Mouse (Mus musculus) spleen, adult 12 weeks (tissue): ENCODE measurements around the gene Togaram2.

ENCODE experiments used
- DNase-seq: peaks from one replicate; pipeline ENCODE4 v3.0.0; 2022; ENCODE audit warnings: low spot score

The Togaram2 gene

DNA sequence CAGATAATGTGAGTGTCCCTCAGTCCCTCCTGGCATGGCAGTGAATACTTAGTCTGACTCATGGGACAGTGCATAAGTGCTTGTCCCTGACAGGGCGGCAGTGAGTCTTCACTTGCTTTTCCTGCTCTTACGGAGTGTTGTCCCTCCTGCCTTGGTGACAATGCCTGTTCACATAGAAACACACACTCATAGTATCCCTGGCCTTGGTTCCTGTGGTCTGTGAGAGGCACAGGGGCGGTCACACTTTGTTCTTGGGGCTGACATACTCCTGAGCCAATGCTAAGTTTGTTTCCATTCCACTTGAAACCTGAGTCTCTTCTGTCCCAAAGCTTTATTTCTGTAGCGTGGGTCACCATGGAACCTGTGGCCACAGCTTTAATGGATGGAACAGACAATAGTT lies 9.3 kb downstream of the Togaram2 start:
- no peak for DNase-seq

DNA sequence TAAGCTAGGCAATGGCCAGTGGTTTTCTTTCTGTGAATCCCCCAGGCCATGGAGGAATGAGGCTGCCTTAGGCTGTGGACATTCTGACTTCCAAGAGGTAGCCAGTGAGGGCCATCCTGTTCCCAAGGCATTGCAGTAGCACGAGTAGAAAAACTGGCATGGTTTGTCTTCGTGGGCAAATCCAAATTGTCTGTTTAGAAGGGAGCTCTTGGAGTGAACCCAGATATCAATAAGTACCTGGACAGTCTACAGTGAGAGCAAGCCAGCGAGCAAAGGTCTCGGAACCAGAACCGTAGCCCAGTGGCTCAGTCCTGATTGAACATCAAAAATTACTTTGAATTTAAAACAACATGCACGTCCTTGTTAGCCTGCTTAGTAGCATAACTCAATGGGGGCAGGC lies 10.2 kb downstream of the Togaram2 start:
- DNase-seq = no peak

DNA sequence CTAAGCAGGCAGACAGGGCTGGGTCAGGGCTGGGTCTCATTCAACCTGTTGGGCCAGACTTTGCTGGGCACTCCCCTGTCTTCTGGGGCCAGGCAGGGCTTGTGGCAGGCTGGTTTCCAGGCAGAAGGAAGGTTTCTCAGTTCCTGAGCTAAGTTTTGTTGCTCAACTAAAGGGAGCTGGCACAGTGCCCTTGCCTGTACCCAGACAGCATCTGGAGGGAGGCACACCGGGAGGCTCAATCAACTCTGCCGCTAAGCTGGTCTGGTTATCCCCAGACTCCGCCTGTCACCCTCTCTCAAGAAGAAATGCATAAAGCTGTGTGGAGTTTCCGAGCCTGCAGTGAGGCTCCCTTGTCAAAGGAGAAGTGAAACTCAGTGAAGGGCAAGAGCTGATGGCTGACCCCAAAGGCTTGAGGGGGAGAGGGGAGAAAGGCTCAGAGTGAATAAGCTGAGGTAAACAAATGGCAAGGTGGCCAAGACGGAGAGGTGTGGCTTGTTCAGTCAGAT lies 11.1 kb downstream of the Togaram2 start:
- peak; percentile 8 for DNase-seq

DNA sequence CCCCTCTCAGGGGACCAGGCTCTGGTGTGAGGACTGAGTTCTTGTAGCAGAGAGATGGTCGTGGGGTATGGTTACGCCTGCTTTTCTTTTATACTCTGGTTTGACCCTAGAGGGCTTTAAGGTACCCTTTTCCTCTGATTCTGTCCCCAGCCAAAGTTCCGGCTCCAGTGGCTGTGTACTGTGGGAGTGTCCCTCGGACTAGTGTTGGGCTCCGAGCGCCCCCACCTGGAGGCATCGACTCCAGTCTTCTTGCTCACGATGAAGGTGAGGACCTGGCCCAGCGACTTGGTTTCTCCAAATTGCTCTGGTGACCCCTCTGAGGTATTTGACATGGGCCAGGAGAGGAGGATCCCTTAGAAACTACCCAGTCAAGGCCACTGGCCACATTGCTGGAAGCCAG lies 14.4 kb downstream of the Togaram2 start:
- DNase-seq = no peak

DNA sequence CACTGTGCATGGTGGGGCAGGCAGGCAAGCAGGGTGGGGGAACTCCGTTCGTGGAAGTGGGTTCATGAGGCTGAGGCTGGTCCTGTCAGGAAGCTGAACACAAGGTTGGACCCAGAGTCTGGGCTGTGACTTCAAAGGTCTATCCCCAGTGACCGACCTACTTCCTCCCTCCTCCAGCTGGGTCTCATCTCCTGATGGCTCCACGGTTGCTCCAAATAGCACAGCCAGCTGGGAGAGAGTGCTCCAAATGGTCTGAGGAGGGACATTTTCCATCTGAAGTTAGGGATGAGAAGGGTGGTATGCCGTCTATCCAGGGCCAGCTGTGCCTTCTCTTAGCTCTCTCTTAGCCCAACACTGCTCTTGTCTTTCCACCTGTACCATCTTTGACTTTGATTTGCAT lies 16.8 kb downstream of the Togaram2 start:
- DNase-seq = no peak

DNA sequence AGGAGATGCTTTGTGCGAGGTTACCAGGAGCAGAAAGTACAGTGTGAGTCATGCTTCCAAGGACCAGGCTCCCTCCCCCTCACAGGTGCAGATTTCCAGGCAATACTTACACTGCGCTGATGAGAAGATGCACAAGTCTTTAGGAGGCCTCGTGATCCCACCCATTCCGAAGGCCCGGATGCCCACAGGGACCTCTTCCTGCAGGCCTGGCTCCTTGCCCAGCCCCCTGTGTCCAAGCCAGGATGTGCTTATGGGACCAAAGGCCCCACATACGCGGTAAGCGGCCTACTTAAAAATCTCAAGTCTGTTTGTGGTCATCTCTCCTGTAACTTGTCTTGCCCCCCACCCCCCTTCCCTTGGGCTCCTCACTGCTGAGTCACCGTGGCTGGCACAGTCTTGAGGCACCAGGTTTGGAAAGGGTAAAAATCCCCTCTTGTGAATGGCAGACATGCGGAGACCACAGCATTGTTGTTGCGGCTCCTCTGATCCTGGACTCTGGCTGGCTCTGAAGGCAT lies 18.4 kb downstream of the Togaram2 start:
- no peak for DNase-seq

DNA sequence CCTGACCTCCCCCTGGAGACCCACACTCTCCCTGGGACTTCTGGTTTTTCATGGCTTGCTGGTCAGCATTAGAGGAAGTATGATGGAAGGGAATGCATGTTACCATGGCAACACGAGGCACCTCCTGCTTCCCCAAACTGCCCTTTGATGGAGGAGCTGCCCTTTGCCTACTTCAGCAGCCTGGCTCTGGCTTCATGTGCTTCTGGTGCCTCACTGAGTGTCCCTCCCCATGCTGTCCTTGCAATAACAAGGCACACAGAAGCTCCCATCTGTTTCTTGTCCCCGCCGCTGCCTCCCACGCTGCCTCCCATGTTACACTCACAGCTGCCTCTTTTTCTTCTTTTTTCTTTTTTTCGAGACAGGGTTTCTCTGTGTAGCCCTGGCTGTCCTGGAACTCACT lies 20.3 kb downstream of the Togaram2 start:
- no peak for DNase-seq

DNA sequence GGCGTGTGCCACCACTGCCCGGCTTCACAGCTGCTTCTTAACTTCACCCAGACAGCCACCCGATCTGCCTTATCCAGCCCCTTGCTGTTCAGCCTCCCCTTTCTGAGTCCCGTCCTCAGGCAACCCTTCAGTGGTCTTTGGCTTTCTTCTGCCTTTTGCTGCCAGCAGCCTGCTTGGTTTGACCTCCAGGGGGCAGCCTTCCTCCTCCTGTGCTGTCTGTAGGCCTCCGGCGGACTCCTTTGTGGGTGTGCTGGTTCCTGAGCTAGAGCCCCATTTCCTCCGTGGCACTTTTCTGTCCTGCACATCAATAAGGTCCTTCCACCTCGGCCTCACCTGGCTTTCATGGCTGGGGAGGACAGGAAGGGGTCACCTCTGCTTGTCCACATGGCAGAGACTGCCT lies 20.7 kb downstream of the Togaram2 start:
- no peak for DNase-seq

DNA sequence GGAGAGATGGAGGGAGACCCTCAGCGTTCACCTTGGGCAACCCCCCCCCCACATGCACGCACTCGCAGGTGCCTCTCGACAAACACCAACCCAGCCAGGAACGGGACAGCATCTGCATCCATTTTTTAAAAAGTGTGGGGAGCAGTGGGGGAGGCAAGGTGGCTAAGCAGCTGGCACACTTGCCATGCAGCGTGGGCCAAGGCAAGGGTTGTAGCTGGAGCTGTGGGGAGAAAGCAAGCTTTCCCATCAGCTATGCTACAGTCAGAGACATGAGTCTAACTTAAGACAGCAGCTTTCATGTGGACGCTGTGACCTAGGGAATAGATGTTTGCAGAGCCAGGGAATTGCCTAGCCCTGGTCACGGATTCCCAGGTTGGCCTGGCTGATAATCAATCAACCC lies 22.1 kb downstream of the Togaram2 start:
- DNase-seq = no peak

DNA sequence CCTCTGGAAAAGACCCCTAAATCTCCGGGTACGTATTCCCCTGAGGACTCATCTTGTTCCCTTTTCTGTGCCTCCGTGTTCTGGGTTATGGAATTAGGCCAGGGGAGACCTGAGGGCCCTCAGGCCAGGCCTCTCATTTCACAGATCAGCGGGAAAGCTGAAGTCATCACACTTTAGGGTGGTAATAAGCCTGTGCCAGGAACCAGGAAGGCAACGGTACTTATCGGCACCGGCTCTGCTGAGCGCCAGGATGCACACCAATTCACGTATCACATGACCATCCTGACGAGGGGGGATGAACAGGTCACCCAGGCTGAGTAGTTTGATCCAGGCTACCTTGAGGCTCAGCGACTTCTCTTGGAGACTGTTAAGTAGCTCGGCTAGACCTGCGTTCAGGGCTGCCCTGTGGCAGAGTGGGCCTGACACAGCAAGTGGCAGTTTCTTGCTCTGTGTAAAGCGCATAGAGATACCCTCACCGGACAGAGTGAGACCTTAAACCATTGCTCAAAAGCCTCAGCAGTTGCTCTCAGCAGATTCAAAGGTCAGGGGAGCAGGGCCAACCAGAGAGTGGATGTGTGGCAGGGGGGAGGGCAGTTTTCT lies 22.8 kb downstream of the Togaram2 start:
- DNase-seq = no peak

DNA sequence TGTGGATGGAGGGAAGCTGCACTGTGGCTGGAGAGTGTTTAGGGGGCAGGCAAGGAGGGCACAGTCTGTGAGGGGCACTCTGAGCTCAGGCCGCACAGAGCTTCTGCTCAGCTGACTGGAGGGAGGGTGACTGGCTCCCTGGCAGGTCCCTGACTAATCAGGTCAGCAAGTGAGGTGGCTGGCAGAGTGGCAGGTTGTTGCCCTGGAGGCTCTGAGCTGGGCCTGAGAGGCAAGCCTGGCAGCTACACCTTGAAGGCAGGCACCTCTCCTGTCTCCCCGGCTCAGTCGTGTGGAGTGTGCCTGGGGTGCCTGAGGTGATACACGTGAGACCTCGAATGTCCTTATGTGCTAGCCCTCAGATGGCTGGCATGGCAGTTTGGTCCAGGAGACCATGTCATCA lies 23.3 kb downstream of the Togaram2 start:
- no peak for DNase-seq

DNA sequence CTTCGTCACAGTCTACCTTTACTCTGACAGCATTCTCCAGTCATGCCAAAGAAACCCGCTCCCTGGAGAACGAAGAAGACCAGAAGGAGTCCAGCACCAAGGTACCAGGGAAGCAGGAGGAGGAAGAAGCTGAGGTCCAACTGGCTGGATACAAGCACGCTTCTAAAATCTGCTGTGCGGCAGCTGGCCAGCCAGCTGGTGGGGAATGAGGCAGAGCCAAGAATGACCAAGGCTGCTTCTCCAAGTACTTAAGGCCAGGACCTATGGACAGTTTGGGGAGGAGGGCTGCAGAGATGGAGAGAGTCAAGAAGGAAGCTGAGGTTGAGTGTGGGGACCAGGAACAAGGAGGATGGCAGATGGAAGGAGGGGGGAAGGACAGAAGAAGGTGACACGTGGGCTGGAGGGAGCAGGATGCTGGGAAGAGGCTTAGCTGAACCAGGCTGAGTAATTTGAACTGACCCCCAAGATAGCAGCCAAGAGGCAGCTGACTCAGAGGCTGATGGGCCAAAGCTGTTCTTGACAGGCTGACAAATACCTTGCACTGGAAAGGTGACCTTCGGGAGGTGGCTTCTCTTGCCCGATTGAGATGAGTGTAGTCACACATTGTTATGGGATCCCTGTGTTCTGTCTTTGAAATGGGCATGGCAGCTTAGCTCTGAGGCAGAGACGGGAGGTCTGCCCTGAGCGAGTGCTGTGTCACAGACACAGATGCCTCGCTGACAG lies 25.0 kb downstream of the Togaram2 start:
- DNase-seq = no peak

DNA sequence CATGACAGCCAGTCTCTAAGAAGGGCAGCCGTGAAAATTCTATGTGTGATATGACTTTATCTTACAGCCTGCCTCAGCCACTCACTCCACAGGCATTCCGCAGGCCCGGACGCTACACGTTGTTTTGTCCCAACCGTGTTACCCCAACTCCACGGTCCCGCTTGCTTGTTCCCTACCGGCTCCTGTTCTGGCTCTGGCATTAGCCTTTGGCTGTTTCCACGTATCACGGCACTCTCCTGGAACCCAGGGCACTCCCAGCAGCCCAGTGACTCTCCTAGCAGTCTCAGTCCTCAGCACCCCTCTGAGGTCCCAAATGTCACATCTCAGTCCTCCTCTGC lies 25.5 kb downstream of the Togaram2 start:
- no peak for DNase-seq

DNA sequence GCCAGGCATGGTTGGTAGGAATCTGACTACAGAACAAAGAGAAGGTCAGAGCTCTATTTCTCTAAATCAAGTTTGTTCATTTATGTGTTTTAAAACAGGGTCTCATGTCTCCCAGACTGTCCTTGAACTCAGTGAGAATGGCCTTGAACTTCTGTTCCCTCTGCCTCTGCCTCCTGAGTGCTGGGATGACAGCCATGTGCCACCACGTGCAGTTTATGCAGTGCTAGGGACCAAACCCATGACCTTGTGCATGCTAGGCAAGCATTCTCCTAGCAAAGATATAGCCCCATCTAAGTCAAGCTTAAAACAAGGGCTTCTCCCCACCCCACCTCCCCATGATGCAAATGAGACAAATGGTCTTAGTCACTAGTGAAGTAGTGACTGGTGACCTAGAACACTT lies 32.1 kb downstream of the Togaram2 start:
- DNase-seq = no peak

DNA sequence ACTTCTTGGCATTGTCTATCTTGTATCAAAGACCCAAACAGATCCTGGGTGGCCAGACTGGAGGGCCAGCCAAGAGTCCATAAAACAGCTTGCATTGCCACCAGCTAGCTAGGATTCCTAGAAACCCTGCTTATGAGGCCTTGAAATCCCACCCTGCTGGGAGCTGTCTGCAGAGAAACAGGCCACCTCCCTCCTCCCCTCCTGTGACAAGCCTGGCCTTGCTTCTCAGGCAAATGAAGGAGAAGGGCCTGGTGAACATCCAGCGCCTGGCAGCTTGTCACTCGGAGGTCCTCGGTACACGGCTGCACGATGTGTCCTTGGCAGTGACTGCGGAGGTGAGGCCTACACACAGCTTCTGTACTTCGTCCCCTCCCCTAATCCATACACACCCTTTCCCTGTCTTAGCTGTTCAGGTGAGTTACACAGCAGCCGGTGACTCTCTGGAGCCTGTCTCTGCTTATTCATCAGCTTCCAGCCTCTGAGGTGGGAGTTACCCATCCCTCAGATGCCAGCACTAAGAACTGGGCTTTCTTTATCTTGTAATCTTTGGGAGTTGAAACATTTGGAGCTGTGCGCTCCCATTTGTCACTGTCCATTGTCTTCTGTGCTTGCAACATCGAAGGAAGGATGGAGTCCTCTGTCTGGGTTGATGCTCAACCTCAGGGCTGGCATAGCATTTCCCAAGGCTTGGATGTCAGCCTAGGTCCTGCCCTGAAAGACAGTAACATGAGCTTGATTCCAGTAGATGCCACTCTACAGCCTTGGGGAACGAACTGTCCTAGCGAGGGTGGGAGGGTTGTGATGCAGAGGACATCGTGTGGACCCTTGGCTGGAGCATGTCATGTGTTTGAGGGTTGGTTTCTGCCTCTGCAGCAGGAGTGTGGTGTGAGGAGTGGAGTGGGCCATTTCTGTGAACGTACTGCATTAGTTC lies 32.8 kb downstream of the Togaram2 start:
- no peak for DNase-seq

DNA sequence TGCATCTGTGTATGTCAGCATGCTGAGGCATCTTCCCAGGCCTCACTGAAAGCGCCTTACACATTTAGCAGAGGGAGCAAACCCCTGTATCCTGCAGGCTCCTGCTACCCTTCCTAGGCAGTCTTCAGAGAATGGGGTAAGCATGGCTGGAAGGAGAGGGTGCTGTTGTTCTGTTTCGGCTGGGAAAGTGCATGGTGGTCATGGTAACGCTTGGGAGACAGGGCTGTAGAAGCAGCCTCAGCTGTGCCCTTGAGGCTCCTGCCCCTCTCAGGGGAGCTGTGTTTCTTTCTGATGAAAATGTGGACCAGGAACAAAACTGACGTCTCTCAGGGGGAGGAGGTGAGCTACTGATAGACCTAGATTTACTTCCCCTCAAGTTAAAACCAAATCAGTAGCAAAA lies 34.7 kb downstream of the Togaram2 start:
- no peak for DNase-seq

DNA sequence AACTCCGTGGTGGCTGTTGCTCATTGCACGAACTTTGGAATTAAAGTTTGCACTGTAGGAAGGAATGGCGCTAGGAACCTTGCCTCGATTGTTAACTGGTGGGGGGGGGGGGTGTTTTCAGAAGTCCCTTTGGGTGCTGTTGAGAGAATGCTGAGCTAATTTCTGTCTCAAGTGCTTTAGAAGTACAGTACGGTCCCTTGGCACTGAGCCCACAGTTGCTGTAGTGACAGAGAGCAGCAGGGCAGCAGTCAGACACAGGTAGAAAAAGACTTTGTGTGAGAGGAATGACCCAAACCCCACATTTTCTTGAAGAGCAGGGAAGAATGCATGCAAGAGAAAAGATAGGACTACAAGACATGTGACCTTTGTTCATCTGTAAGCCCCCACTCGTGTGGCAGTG lies 39.2 kb downstream of the Togaram2 start:
- DNase-seq = no peak

DNA sequence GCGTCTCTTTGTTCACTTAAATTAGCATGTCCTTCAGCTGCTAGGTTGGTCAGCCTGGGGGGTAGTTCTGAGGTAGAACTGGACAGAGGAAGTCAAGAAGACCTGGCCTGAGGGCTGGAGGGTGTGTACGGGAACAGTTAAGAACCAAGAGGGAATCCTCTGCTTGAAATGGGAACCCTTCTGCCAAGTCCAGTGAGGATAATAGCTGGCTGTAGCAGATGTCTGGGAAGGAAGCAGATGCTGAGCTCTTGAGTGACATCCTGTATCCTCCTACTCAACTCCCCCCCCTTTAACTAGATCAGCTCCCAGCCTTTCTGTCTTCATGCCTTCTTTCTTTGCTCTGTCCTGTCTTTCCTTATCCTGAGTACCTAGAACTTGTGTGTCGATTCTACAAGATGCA lies 42.0 kb downstream of the Togaram2 start:
- no peak for DNase-seq

DNA sequence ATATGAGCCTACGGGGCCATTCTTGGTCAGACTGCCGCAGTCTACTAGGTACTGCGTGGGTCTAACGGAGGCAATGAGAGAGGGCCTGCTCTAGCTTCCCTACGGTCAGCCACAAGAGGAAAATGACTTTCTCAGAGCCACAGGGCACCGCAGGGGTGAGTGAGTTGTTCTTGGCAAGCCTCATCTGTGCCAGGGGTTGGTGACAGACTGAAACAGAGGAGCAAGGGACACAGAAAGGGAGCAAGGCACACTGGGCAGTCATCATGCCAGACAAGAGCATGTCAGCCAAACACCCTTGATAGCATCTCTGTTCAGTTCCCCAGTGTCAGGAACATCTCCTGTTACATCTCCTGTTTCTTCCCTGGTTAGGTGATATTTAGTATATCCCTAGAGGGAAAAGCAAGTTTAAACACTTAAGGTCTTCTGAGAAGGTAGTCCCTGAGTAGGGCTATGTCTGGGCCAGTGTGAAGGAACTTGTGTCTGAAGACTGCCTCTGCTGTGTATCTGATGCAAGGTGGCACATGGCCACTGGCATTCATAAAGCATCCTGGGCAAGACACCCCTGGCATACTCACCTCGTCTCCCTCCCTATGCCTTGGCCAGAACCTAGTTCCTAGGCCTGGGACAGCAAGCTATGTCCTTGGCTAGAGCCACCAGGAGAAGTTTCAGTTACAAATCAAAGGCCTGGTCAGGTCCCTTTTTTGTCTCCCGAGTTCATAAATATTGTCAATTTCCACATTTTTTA lies 45.0 kb downstream of the Togaram2 start:
- DNase-seq = no peak

DNA sequence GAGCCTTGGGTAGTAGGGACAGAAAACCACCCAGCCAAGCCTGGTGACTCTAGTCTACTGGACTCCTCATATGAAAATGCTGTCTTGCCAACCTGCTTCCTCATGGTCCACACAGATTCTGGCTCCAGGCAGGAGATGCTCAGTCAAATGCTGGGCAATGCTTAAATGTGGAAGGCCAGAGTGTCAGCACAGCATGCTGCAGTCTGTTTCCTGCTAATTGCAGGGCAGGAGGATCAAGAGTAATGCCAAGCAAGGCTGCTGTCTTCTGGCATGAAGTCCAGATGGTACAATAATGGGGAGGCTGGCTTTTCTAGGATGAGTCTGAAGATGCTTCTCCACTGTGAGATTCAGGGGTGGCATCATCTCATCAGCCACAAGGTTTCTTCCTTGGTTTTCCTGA lies 47.4 kb downstream of the Togaram2 start:
- no peak for DNase-seq

DNA sequence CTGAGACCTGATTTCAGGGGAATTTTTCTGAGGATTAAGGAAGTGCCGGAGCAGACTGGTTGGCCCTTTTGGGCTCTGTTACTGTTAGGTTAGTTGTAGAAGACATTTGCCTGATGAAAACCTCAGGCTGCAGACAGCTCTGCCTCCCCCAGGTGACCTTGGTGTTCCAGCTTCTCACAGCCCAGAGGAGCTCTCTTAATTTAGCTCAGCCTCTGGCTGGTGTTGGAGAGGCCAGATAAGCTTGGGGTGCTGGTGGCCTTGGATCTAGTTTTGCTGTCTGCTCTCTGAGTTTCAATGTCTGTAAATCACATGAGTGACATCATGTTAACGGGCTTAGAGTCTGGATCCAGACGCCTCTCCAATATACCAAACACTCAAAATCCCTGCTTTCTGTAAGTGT lies 48.0 kb downstream of the Togaram2 start:
- no peak for DNase-seq

DNA sequence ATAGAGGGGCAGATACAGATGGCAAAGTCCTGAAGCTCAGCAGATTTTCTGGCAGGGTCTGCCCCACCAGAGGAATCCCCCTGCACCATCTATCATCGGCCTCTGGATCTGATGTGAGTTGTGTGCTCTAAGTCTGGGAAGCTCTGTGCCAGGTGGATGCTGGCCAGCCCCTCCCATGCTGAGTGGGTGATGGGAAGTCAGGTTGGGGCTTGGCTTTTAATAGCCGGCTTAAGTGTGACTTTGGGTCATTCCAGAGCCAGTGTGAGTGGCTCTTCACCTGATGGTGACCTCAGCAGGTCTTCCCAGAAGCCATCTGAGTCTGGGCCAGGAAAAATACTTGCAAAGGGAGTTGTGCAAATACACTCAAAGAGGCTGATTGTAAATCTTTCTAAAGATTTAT lies 57.6 kb downstream of the Togaram2 start:
- no peak for DNase-seq
